Mouse (Mus musculus): ENCODE results near the gene Tgif2lx1. TPM values are rescaled to one million over a fixed set of nuclear protein-coding genes. Genes with fewer than 3 reads are reported as not detected.
"Not testable (repeated sequence)": the region's sequence is repeated elsewhere in the genome, so short reads cannot be mapped to it uniquely, and the experiment has no call there.

Tgif2lx1 gene
- polyA plus RNA-seq (2014; fragmentation: Nextera tagmentation; extraction: Ambion mirVana) = not detected in 2 replicates

DNA sequence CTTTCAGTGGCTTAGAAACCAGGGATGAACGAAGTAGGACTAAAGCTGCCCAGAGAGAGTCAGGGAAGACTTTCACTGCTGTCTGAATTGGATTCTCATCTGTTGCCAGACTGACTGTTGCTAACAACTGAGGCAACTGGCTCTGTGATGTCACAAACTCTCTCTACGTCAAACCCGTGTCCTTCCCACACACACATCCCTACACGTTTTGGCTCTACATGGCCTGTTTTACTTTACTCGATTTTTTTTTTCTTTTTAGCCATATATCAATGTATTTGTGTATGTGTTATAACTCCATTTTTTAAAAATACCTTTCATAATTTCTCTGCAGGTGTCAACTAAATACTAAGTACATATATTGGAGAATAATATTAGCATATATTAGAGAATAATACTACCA lies at the start of gene Tgif2lx1:
Gene Tgif2lx1 (minus strand): TSS at position 101 of the 400 bp plus-strand sequence.
- ATAC-seq (ENCODE audit: insufficient number of reproducible peaks, insufficient read depth, low FRiP score, low read depth); H3K27ac ChIP-seq (ENCODE audit: low read length); H3K4me3 ChIP-seq (ENCODE audit: low read depth, low read length); H3K4me1 ChIP-seq (ENCODE audit: control insufficient read depth, insufficient read depth, low read length); H3K9ac ChIP-seq (replicated peaks; ENCODE audit: low read depth, low read length); H3K4me2 ChIP-seq (replicated peaks; ENCODE audit: low read depth, low read length); H3K36me3 ChIP-seq (ENCODE audit: control insufficient read depth, insufficient read depth, low read length); H3K9me3 ChIP-seq (ENCODE audit: control insufficient read depth, low read depth, low read length); H3K27me3 ChIP-seq (ENCODE audit: control insufficient read depth, insufficient read depth, low read length): not testable (repeated sequence)
- no CpG with 5 or more reads among the region's 5 CpGs for WGBS

Other genes with a start within 250 kb of the Tgif2lx1 start
- not detected in 2 replicates for gene Tgif2lx2, start 53.5 kb downstream of the Tgif2lx1 start, polyA plus RNA-seq (2014; fragmentation: Nextera tagmentation; extraction: Ambion mirVana)